Mouse (Mus musculus): ENCODE measurements around the gene Jak1. TPM values are rescaled to one million over a fixed set of nuclear protein-coding genes. Genes with fewer than 3 reads are reported as not detected.

Gene Jak1
- polyA plus RNA-seq, 1 experiment from 2014 or later = 85.0 TPM

- Histone ChIP-seq H3K36me3 (ENCODE audit: insufficient read depth) (no peaks in the 10 kb centered on the region), H3K4me3 (ENCODE audit: low read depth, low read length) (no peak overlapping the region), H3K9me3 (ENCODE audit: low read depth, low read length) (no peaks in the 10 kb centered on the region), H3K4me1 (ENCODE audit: insufficient read depth) (no peaks in the 10 kb centered on the region; the same call in none of the 2 replicates), H3K27me3 (ENCODE audit: insufficient read depth, low read length) (no peaks in the 10 kb centered on the region), H3K4me2 (no peak overlapping the region), H3K9ac (no peak overlapping the region), H3K27ac (ENCODE audit: low read depth) (no peak overlapping the region)
- TF ChIP-seq CTCF (IDR thresholded peaks at IDR 0.05; ENCODE audit: low read depth) = no peak
- DNase-seq (no peak), ATAC-seq (ENCODE audit: insufficient read depth) (no peak)
- 85% methylated on average over 8 of the region's 8 CpGs for WGBS
Observed at GRCm38 (mm10) chr4:101260744-101261291, 4.3 kb downstream of the Jak1 start.

- ATAC-seq (ENCODE audit: insufficient read depth) (no peak), DNase-seq (no peak)
- no peak overlapping the region for H3K4me3 ChIP-seq (ENCODE audit: low read depth, low read length)
- no peak overlapping the region for H3K9ac ChIP-seq
- WGBS = 68% methylated on average over 3 of the region's 3 CpGs
- no peak overlapping the region for H3K27ac ChIP-seq (ENCODE audit: low read depth)
- no peaks in the 10 kb centered on the region for H3K9me3 ChIP-seq (ENCODE audit: low read depth, low read length)
- no peaks in the 10 kb centered on the region for H3K36me3 ChIP-seq (ENCODE audit: insufficient read depth)
- H3K4me2 ChIP-seq = no peak overlapping the region
- no peaks in the 10 kb centered on the region for H3K27me3 ChIP-seq (ENCODE audit: insufficient read depth, low read length)
- TF ChIP-seq CTCF (IDR thresholded peaks at IDR 0.05; ENCODE audit: low read depth) = no peak
- H3K4me1 ChIP-seq (ENCODE audit: insufficient read depth) = peaks cover 4% of the 10 kb centered on the region; the same call in 1 of the 2 replicates
Observed at GRCm38 (mm10) chr4:101256526-101257210, 8.4 kb downstream of the Jak1 start.

- 0 out of 2 replicates have a peak, but pooled peaks have one; percentile 35 for ATAC-seq (ENCODE audit: insufficient read depth)
- no peak overlapping the region; the same call in 1 of the 2 replicates for H3K27ac ChIP-seq (ENCODE audit: low read depth)
- no peaks in the 10 kb centered on the region for H3K36me3 ChIP-seq (ENCODE audit: insufficient read depth)
- H3K4me3 ChIP-seq (ENCODE audit: low read depth, low read length) = no peak overlapping the region
- no peak for DNase-seq
- H3K4me1 ChIP-seq (ENCODE audit: insufficient read depth) = peaks cover 4% of the 10 kb centered on the region; the same call in 1 of the 2 replicates
- WGBS = 53% methylated on average over 8 of the region's 8 CpGs
- no peaks in the 10 kb centered on the region for H3K9me3 ChIP-seq (ENCODE audit: low read depth, low read length)
- no peak overlapping the region for H3K4me2 ChIP-seq
- H3K9ac ChIP-seq = no peak overlapping the region
- no peak for TF ChIP-seq CTCF (IDR thresholded peaks at IDR 0.05; ENCODE audit: low read depth)
- no peaks in the 10 kb centered on the region for H3K27me3 ChIP-seq (ENCODE audit: insufficient read depth, low read length)
Observed at GRCm38 (mm10) chr4:101254606-101255349, 10.3 kb downstream of the Jak1 start.

- H3K27ac ChIP-seq (ENCODE audit: low read depth) = no peak overlapping the region; the same call in 1 of the 2 replicates
- ATAC-seq (ENCODE audit: insufficient read depth) = peak; percentile 21; the same call in 1 of the 2 replicates
- 81% methylated on average over 7 of the region's 7 CpGs for WGBS
Observed at GRCm38 (mm10) chr4:101254015-101254414, 11.1 kb downstream of the Jak1 start.

GRCm38 (mm10) chr4:101252781-101253622 lies 12.1 kb downstream of the Jak1 start:
- H3K9ac ChIP-seq = no peak overlapping the region
- peaks cover 4% of the 10 kb centered on the region; the same call in 1 of the 2 replicates for H3K4me1 ChIP-seq (ENCODE audit: insufficient read depth)
- TF ChIP-seq CTCF (IDR thresholded peaks at IDR 0.05; ENCODE audit: low read depth) = no peak
- H3K27me3 ChIP-seq (ENCODE audit: insufficient read depth, low read length) = no peaks in the 10 kb centered on the region
- no peaks in the 10 kb centered on the region for H3K36me3 ChIP-seq (ENCODE audit: insufficient read depth)
- H3K9me3 ChIP-seq (ENCODE audit: low read depth, low read length) = no peaks in the 10 kb centered on the region
- H3K4me3 ChIP-seq (ENCODE audit: low read depth, low read length) = no peak overlapping the region
- H3K27ac ChIP-seq (ENCODE audit: low read depth) = no peak overlapping the region
- 56% methylated on average over 13 of the region's 13 CpGs for WGBS
- H3K4me2 ChIP-seq = no peak overlapping the region
- DNase-seq (no peak), ATAC-seq (ENCODE audit: insufficient read depth) (no peak)

More at GRCm38 (mm10) chr4:101254015-101254414, 11.1 kb downstream of the Jak1 start:
- Histone ChIP-seq H3K4me3 (ENCODE audit: low read depth, low read length) (no peak overlapping the region), H3K4me1 (ENCODE audit: insufficient read depth) (peaks cover 4% of the 10 kb centered on the region; the same call in 1 of the 2 replicates), H3K27me3 (ENCODE audit: insufficient read depth, low read length) (no peaks in the 10 kb centered on the region), H3K9ac (no peak overlapping the region), H3K9me3 (ENCODE audit: low read depth, low read length) (no peaks in the 10 kb centered on the region), H3K4me2 (no peak overlapping the region), H3K36me3 (ENCODE audit: insufficient read depth) (no peaks in the 10 kb centered on the region)
- DNase-seq = peak; percentile 21
- TF ChIP-seq CTCF (IDR thresholded peaks at IDR 0.05; ENCODE audit: low read depth) = no peak

- Histone ChIP-seq H3K4me2 (no peak overlapping the region), H3K9me3 (ENCODE audit: low read depth, low read length) (no peaks in the 10 kb centered on the region), H3K27ac (ENCODE audit: low read depth) (no peak overlapping the region), H3K9ac (no peak overlapping the region), H3K4me3 (ENCODE audit: low read depth, low read length) (no peak overlapping the region), H3K36me3 (ENCODE audit: insufficient read depth) (no peaks in the 10 kb centered on the region), H3K4me1 (ENCODE audit: insufficient read depth) (peaks cover 4% of the 10 kb centered on the region; the same call in 1 of the 2 replicates), H3K27me3 (ENCODE audit: insufficient read depth, low read length) (no peaks in the 10 kb centered on the region)
- no peak for TF ChIP-seq CTCF (IDR thresholded peaks at IDR 0.05; ENCODE audit: low read depth)
- DNase-seq (no peak), ATAC-seq (ENCODE audit: insufficient read depth) (no peak)
Observed at GRCm38 (mm10) chr4:101252016-101252415, 13.1 kb downstream of the Jak1 start.

Measured in lung, embryonic 14.5 days (tissue).